8 mouse cellular contexts compared by ENCODE assay signal in genomic region chr2:92007933-92008622, GRCm38 (mm10). TPM values are rescaled to one million over a fixed set of nuclear protein-coding genes. Genes with fewer than 3 reads are reported as not detected.
DNase-seq lines count a peak whose midpoint lies in the region; ATAC-seq and TF ChIP-seq lines count a peak whose summit lies in the region.

No protein-coding gene starts in this region.

- no peak for TF ChIP-seq CTCF in C2C12 (IDR thresholded peaks at IDR 0.05; ENCODE audit: control insufficient read depth, insufficient read depth, insufficient read length)
- no peak for TF ChIP-seq CTCF in brain, embryonic 14.5 days (IDR thresholded peaks at IDR 0.05; ENCODE audit: borderline replicate concordance, extremely low read depth, insufficient read depth, insufficient read length)

- peak overlapping the region; percentile 68 for H3ac ChIP-seq in C2C12 (ENCODE audit: control insufficient read depth, insufficient read length, low read depth)

- peak overlapping the region; percentile 94 for H3K4me2 ChIP-seq in heart, embryonic 11.5 days
- H3K4me2 ChIP-seq in kidney, embryonic 16.5 days (replicated peaks; ENCODE audit: low read depth, low read length), result peak overlapping the region; percentile 82
- H3K4me2 ChIP-seq in liver, embryonic 11.5 days, result peak overlapping the region; percentile 95
- H3K4me2 ChIP-seq in stomach, embryonic 14.5 days (replicated peaks; ENCODE audit: low read depth, low read length), result peak overlapping the region; percentile 83

- H3K4me1 ChIP-seq in erythroblast, embryonic 14.5 days (ENCODE audit: control insufficient read depth), result peaks cover 27% of the 10 kb centered on the region
- H3K4me1 ChIP-seq in heart, embryonic 11.5 days (ENCODE audit: control insufficient read depth, insufficient read depth, low read length), result peaks cover 34% of the 10 kb centered on the region
- H3K4me1 ChIP-seq in kidney, embryonic 16.5 days (ENCODE audit: insufficient read depth, low read length), result peaks cover 53% of the 10 kb centered on the region
- H3K4me1 ChIP-seq in liver, embryonic 11.5 days (replicated peaks; ENCODE audit: control insufficient read depth, insufficient read depth, low read length), result peaks cover 26% of the 10 kb centered on the region
- peaks cover 46% of the 10 kb centered on the region for H3K4me1 ChIP-seq in stomach, embryonic 14.5 days (ENCODE audit: control insufficient read depth, insufficient read depth, low read length)

- peaks cover 26% of the 10 kb centered on the region for H3K79me3 ChIP-seq in C2C12 (ENCODE audit: low read depth)

- H3K27ac ChIP-seq in heart, embryonic 11.5 days (ENCODE audit: low read depth, low read length), result peak overlapping the region; percentile 91
- peak overlapping the region; percentile 93 for H3K27ac ChIP-seq in kidney, embryonic 16.5 days (ENCODE audit: low read length)
- peak overlapping the region; percentile 76 for H3K27ac ChIP-seq in liver, embryonic 11.5 days (ENCODE audit: low read depth, low read length)
- H3K27ac ChIP-seq in stomach, embryonic 14.5 days (ENCODE audit: low read length), result peak overlapping the region; percentile 88

- 0% methylated on average over 32 of the region's 34 CpGs for WGBS in heart, embryonic 11.5 days (ENCODE audit: insufficient replicate concordance)
- WGBS in kidney, embryonic 16.5 days, result under 1% methylated on average over 34 of the region's 34 CpGs
- WGBS in liver, embryonic 11.5 days, result 0% methylated on average over 33 of the region's 34 CpGs
- under 1% methylated on average over 33 of the region's 34 CpGs for WGBS in stomach, embryonic 14.5 days

- H3K79me2 ChIP-seq in C2C12 (ENCODE audit: control insufficient read depth, insufficient read depth), result peaks cover 65% of the 10 kb centered on the region

- ATAC-seq in heart, embryonic 11.5 days (replicated peaks; ENCODE audit: insufficient number of reproducible peaks, low FRiP score, low TSS enrichment), result peak; percentile 90
- ATAC-seq in kidney, embryonic 16.5 days (ENCODE audit: low FRiP score, low TSS enrichment), result peak; percentile 95
- ATAC-seq in liver, embryonic 11.5 days (replicated peaks; ENCODE audit: low FRiP score), result peak; percentile 97
- peak; percentile 94 for ATAC-seq in stomach, embryonic 14.5 days (ENCODE audit: insufficient number of reproducible peaks, insufficient read depth, low FRiP score, low read depth)

- peak overlapping the region; percentile 76 for H3K9ac ChIP-seq in heart, embryonic 11.5 days (ENCODE audit: low read depth, low read length)
- peak overlapping the region; percentile 75 for H3K9ac ChIP-seq in kidney, embryonic 16.5 days (replicated peaks; ENCODE audit: low read length)
- H3K9ac ChIP-seq in liver, embryonic 11.5 days (ENCODE audit: low read depth, low read length), result peak overlapping the region; percentile 73
- H3K9ac ChIP-seq in stomach, embryonic 14.5 days (replicated peaks; ENCODE audit: low read depth, low read length), result peak overlapping the region; percentile 50

- TF ChIP-seq POLR2A in brain, embryonic 14.5 days (IDR thresholded peaks at IDR 0.05; ENCODE audit: borderline replicate concordance, extremely low read depth, insufficient read depth, insufficient read length, poor library complexity, severe bottlenecking), result peak; percentile 27; the same call in 1 of the 2 replicates

- no peaks in the 10 kb centered on the region for H3K9me3 ChIP-seq in erythroblast, embryonic 14.5 days (ENCODE audit: control insufficient read depth, low read length)
- no peaks in the 10 kb centered on the region for H3K9me3 ChIP-seq in heart, embryonic 11.5 days (replicated peaks; ENCODE audit: control insufficient read depth, low read length)
- H3K9me3 ChIP-seq in kidney, embryonic 16.5 days (ENCODE audit: low read length), result no peaks in the 10 kb centered on the region
- H3K9me3 ChIP-seq in liver, embryonic 11.5 days (ENCODE audit: control insufficient read depth, low read length), result no peaks in the 10 kb centered on the region
- no peaks in the 10 kb centered on the region for H3K9me3 ChIP-seq in stomach, embryonic 14.5 days (ENCODE audit: control insufficient read depth, low read depth, low read length)

- H3K36me3 ChIP-seq in C2C12 (ENCODE audit: control insufficient read depth, insufficient read depth), result peaks cover 5% of the 10 kb centered on the region
- no peaks in the 10 kb centered on the region for H3K36me3 ChIP-seq in erythroblast, embryonic 14.5 days (ENCODE audit: control insufficient read depth)
- no peaks in the 10 kb centered on the region for H3K36me3 ChIP-seq in heart, embryonic 11.5 days (ENCODE audit: control insufficient read depth, insufficient read depth, low read length)
- no peaks in the 10 kb centered on the region for H3K36me3 ChIP-seq in kidney, embryonic 16.5 days (ENCODE audit: insufficient read depth, low read length)
- H3K36me3 ChIP-seq in liver, embryonic 11.5 days (ENCODE audit: control insufficient read depth, insufficient read depth, low read length), result no peaks in the 10 kb centered on the region
- no peaks in the 10 kb centered on the region for H3K36me3 ChIP-seq in stomach, embryonic 14.5 days (ENCODE audit: control insufficient read depth, insufficient read depth, low read length)

- DNase-seq in brain, embryonic 14.5 days (ENCODE audit: low read depth), result peak; percentile 99
- peak; percentile 95 for DNase-seq in liver, embryonic 11.5 days (ENCODE audit: low spot score)
- DNase-seq in naive thymus-derived CD4-positive, alpha-beta T cell, adult 2 months (ENCODE audit: low read depth), result peak; percentile 95

- peak overlapping the region; percentile 21 for H3K4me3 ChIP-seq in C2C12 (ENCODE audit: insufficient read depth, poor library complexity, severe bottlenecking)
- peak overlapping the region; percentile 67 for H3K4me3 ChIP-seq in erythroblast, embryonic 14.5 days (replicated peaks)
- peak overlapping the region; percentile 55 for H3K4me3 ChIP-seq in heart, embryonic 11.5 days (ENCODE audit: low read depth, low read length)
- peak overlapping the region; percentile 57 for H3K4me3 ChIP-seq in kidney, embryonic 16.5 days (ENCODE audit: low read length)
- H3K4me3 ChIP-seq in liver, embryonic 11.5 days (ENCODE audit: low read depth, low read length), result peak overlapping the region; percentile 61
- peak overlapping the region; percentile 37 for H3K4me3 ChIP-seq in stomach, embryonic 14.5 days (ENCODE audit: low read depth, low read length)

- no peaks in the 10 kb centered on the region for H3K27me3 ChIP-seq in C2C12 (ENCODE audit: control insufficient read depth, insufficient read depth, insufficient read length)
- H3K27me3 ChIP-seq in erythroblast, embryonic 14.5 days (ENCODE audit: control insufficient read depth), result peaks cover 18% of the 10 kb centered on the region
- H3K27me3 ChIP-seq in heart, embryonic 11.5 days (ENCODE audit: control insufficient read depth, insufficient read depth, low read length), result 0 out of 2 replicates have a peak, but pooled peaks cover 3% of the 10 kb centered on the region
- no peaks in the 10 kb centered on the region for H3K27me3 ChIP-seq in kidney, embryonic 16.5 days (ENCODE audit: insufficient read depth, low read length)
- H3K27me3 ChIP-seq in liver, embryonic 11.5 days (replicated peaks; ENCODE audit: control insufficient read depth, insufficient read depth, low read length), result no peaks in the 10 kb centered on the region
- no peaks in the 10 kb centered on the region for H3K27me3 ChIP-seq in stomach, embryonic 14.5 days (ENCODE audit: control insufficient read depth, insufficient read depth, low read length)

TF ChIP-seq in C2C12, 6 proteins besides CTCF, POLR2A, EP300 and RAD21:
- TF ChIP-seq MYOD1 (IDR thresholded peaks at IDR 0.05; ENCODE audit: control insufficient read depth, insufficient read length, low read depth) (no peak), MYOG (IDR thresholded peaks at IDR 0.05; ENCODE audit: control insufficient read depth, extremely low read depth, insufficient read length) (no peak), MAX (IDR thresholded peaks at IDR 0.05) (peak; percentile 29)

RNA-seq across cellular contexts. Expression of gene Creb3l1, which starts 16.2 kb away (rescaled TPM):
- 87.1 TPM for polyA plus RNA-seq in C2C12 (2012; fragmentation: generic; extraction: Trizol)
- 1.4 and 4.7 TPM in 2 replicates for polyA plus RNA-seq in brain, embryonic 14.5 days (2012; rRNA removed)
- polyA plus RNA-seq in erythroblast, embryonic 14.5 days (2012), result 0.03 and 0.06 TPM in 2 replicates
- 8.2 TPM in 2 replicates for polyA plus RNA-seq in heart, embryonic 11.5 days (2014; fragmentation: Nextera tagmentation; extraction: Ambion mirVana)
- 12.3 and 14.9 TPM in 2 replicates for polyA plus RNA-seq in kidney, embryonic 16.5 days (2015; fragmentation: Nextera tagmentation; extraction: Ambion mirVana)
- polyA plus RNA-seq in liver, embryonic 11.5 days (2014; fragmentation: Nextera tagmentation; extraction: Ambion mirVana), result 5.7 and 6.1 TPM in 2 replicates
- 33.2 and 35.2 TPM in 2 replicates for polyA plus RNA-seq in stomach, embryonic 14.5 days (2014; fragmentation: Nextera tagmentation; extraction: Ambion mirVana)

RNA-seq across cellular contexts. Expression of gene Dgkz, which starts 32.4 kb away (rescaled TPM):
- 47.1 TPM for polyA plus RNA-seq in C2C12 (2012; fragmentation: generic; extraction: Trizol)
- 89.7 and 102 TPM in 2 replicates for polyA plus RNA-seq in brain, embryonic 14.5 days (2012; rRNA removed)
- polyA plus RNA-seq in erythroblast, embryonic 14.5 days (2012), result 6.0 and 8.4 TPM in 2 replicates
- polyA plus RNA-seq in heart, embryonic 11.5 days (2014; fragmentation: Nextera tagmentation; extraction: Ambion mirVana), result 42.1 and 49.6 TPM in 2 replicates
- polyA plus RNA-seq in kidney, embryonic 16.5 days (2015; fragmentation: Nextera tagmentation; extraction: Ambion mirVana), result 52.0 and 52.1 TPM in 2 replicates
- 81.4 and 85.9 TPM in 2 replicates for polyA plus RNA-seq in liver, embryonic 11.5 days (2014; fragmentation: Nextera tagmentation; extraction: Ambion mirVana)
- 45.4 and 47.9 TPM in 2 replicates for polyA plus RNA-seq in stomach, embryonic 14.5 days (2014; fragmentation: Nextera tagmentation; extraction: Ambion mirVana)

Comparison
In these comparisons a context has a peak if more than half of its experiments do, and no peak if none do; other contexts are left out.
1. Peak in every context shown above with its lines: DNase-seq, ATAC-seq, H3K4me3 ChIP-seq and H3K27ac ChIP-seq.